Mouse (Mus musculus): Measurements from ENCODE around the gene Gm11444. TPM values are rescaled to one million over a fixed set of nuclear protein-coding genes. Genes with fewer than 3 reads are reported as not detected.

The Gm11444 gene
- polyA plus RNA-seq, 1 experiment from 2014 or later = not detected

DNA sequence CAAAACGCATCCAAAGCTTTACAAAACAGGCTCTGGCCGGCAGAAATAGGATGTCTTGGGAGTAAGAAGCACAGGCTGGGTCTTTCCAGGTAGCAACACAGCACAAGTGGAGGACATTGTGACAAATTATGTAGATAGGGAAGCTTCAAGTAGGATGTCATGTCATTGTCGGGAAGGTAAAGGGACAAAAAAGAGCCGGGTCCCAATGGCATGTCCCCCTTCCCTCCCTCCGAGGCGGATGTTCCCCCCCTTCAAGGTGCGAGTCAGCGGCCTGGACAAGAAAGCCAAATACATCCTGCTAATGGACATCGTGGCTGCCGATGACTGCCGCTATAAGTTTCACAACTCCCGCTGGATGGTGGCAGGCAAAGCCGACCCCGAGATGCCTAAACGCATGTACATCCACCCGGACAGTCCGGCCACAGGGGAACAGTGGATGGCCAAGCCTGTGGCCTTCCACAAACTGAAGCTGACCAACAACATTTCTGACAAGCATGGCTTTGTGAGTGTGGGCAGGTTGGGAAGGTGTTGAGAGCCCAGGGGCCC, 15.7 kb downstream of the Gm11444 start:
- 14% methylated on average over 17 of the region's 17 CpGs for WGBS
- H3K9ac ChIP-seq (ENCODE audit: low read depth, low read length) = peak overlapping the region; percentile 85

DNA sequence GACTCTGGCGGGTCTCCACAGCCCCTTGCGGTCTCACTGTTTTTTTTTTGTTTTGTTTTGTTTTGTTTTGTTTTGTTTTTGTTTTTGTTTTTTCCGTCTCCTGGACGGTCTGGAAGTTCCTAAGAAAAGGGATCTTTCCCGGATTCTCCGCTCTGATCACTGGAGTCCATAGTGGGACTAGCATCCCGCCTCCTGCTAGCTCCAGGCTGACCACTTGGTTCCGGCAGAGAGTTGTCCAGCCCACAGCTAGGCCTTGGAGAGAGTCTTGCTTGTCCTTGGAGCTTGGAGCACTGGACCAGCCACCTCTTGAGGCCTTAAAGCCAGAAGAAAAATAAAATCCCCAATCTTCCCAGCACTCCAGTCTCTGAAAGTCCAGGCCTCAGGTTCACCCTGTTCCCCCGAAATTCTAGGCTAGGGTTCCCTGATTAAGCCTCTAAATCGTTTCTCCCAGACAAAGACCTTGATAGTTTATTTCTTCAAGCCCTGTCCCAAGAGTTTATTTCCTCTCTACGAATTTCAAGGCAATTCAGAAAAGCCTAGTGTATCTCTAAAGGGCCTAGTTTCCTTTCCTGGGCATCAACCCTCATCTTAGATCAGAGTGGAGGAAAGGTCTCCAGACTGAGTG, 16.3 kb downstream of the Gm11444 start:
- peaks cover 22% of the 10 kb centered on the region; the same call in 1 of the 2 replicates for H3K36me3 ChIP-seq (ENCODE audit: insufficient read depth, low read length)

More for the DNA sequence above, 15.7 kb downstream of the Gm11444 start:
- Histone ChIP-seq H3K4me3 (replicated peaks; ENCODE audit: low read depth, low read length) (peak overlapping the region; percentile 65), H3K27ac (peak overlapping the region; percentile 96), H3K36me3 (ENCODE audit: insufficient read depth, low read length) (peaks cover 22% of the 10 kb centered on the region; the same call in 1 of the 2 replicates), H3K4me2 (ENCODE audit: low read length) (peak overlapping the region; percentile 72), H3K27me3 (ENCODE audit: insufficient read depth, low read length) (no peaks in the 10 kb centered on the region), H3K4me1 (replicated peaks; ENCODE audit: insufficient read depth, low read length) (peaks cover 18% of the 10 kb centered on the region), H3K9me3 (replicated peaks; ENCODE audit: low read length) (no peaks in the 10 kb centered on the region)
- DNase-seq (ENCODE audit: low spot score) (no peak), ATAC-seq (replicated peaks; ENCODE audit: low FRiP score, low read depth) (no peak)
- TF ChIP-seq CTCF (IDR thresholded peaks at IDR 0.05; ENCODE audit: low read depth) = no peak

DNA sequence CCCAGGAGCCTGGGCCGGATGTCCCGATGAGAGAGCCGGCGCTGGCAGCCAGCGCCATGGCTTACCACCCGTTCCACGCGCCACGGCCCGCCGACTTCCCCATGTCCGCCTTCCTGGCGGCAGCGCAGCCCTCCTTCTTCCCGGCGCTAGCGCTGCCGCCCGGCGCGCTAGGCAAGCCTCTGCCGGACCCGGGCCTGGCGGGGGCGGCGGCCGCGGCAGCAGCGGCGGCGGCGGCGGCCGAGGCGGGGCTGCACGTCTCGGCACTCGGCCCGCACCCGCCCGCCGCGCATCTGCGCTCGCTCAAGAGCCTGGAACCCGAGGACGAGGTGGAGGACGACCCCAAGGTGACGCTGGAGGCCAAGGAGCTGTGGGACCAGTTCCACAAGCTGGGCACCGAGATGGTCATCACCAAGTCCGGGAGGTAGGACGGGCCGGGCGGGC, 17.0 kb downstream of the Gm11444 start:
- TF ChIP-seq CTCF (IDR thresholded peaks at IDR 0.05; ENCODE audit: low read depth) = no peak
- Histone ChIP-seq H3K27me3 (ENCODE audit: insufficient read depth, low read length) (0 out of 2 replicates have a peak, but pooled peaks cover 7% of the 10 kb centered on the region), H3K4me1 (replicated peaks; ENCODE audit: insufficient read depth, low read length) (peaks cover 28% of the 10 kb centered on the region)

More for the DNA sequence above, 16.3 kb downstream of the Gm11444 start:
- peak overlapping the region; percentile 72 for H3K4me2 ChIP-seq (ENCODE audit: low read length)
- no peak for ATAC-seq (replicated peaks; ENCODE audit: low FRiP score, low read depth)
- 6% methylated on average over 11 of the region's 11 CpGs for WGBS
- DNase-seq (ENCODE audit: low spot score) = peak; percentile 50
- peak overlapping the region; percentile 65 for H3K4me3 ChIP-seq (replicated peaks; ENCODE audit: low read depth, low read length)
- TF ChIP-seq CTCF (IDR thresholded peaks at IDR 0.05; ENCODE audit: low read depth) = no peak
- peak overlapping the region; percentile 85 for H3K9ac ChIP-seq (ENCODE audit: low read depth, low read length)
- peak overlapping the region; percentile 96 for H3K27ac ChIP-seq
- H3K9me3 ChIP-seq (replicated peaks; ENCODE audit: low read length) = no peaks in the 10 kb centered on the region
- H3K27me3 ChIP-seq (ENCODE audit: insufficient read depth, low read length) = 0 out of 2 replicates have a peak, but pooled peaks cover 3% of the 10 kb centered on the region
- H3K4me1 ChIP-seq (replicated peaks; ENCODE audit: insufficient read depth, low read length) = peaks cover 23% of the 10 kb centered on the region

DNA sequence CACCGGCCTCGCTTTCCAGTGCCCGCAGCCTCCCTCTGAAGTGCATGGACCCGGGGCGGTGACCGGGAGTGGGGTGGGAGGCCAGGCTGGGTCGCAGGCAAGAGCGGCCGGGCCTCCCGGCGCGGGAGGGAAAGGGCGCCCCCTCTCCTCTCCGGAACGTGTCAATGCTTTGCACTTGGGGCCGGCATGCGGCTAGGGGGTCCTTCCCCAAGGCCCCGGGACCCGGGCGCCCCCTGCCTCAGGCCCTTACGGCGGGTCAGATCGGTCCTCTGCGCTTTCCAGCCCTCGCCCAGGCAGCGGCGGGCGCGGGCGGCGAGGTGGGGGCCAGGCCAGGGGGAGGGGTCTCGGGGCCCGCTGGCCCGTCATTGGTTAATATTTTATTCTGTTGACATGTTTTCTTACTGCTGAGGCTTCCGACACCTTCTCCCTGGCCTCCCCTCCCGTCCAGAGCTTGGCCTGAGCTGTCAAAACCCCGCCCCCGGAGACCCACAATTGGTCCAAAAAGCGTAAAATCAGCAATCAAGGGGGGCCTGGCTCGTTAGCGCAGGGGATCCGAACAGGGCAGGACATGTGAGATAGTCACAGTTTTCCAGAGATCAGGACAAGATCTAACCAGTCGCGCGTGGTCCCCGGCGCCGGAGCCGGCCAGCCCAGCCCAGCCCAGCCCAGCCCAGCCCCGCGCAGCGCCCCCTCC, 17.8 kb downstream of the Gm11444 start, which contains the start of gene Tbx2:
TSS of gene Tbx2 (plus strand) at position 321 of the 694 bp plus-strand sequence.
- WGBS = 1% methylated on average over 44 of the region's 52 CpGs
- Histone ChIP-seq H3K27ac (peak within 1 kb of the TSS; percentile 96), H3K36me3 (ENCODE audit: insufficient read depth, low read length) (peaks cover 14% of the 10 kb centered on the region; the same call in 1 of the 2 replicates), H3K4me2 (ENCODE audit: low read length) (peak within 1 kb of the TSS; percentile 72), H3K27me3 (ENCODE audit: insufficient read depth, low read length) (0 out of 2 replicates have a peak, but pooled peaks cover 7% of the 10 kb centered on the region), H3K4me1 (replicated peaks; ENCODE audit: insufficient read depth, low read length) (peaks cover 26% of the 10 kb centered on the region), H3K9me3 (replicated peaks; ENCODE audit: low read length) (no peaks in the 10 kb centered on the region), H3K4me3 (replicated peaks; ENCODE audit: low read depth, low read length) (peak within 1 kb of the TSS; percentile 65), H3K9ac (ENCODE audit: low read depth, low read length) (peak within 1 kb of the TSS; percentile 85)
- peak; percentile 96 for DNase-seq (ENCODE audit: low spot score)
- TF ChIP-seq CTCF (IDR thresholded peaks at IDR 0.05; ENCODE audit: low read depth) = peak; percentile 45; the same call in 1 of the 2 replicates
- ATAC-seq (replicated peaks; ENCODE audit: low FRiP score, low read depth) = peak; percentile 84

More for the DNA sequence above, 17.0 kb downstream of the Gm11444 start:
- Histone ChIP-seq H3K27ac (peak overlapping the region; percentile 96), H3K36me3 (ENCODE audit: insufficient read depth, low read length) (peaks cover 20% of the 10 kb centered on the region; the same call in 1 of the 2 replicates), H3K4me3 (replicated peaks; ENCODE audit: low read depth, low read length) (peak overlapping the region; percentile 65), H3K9ac (ENCODE audit: low read depth, low read length) (peak overlapping the region; percentile 85), H3K9me3 (replicated peaks; ENCODE audit: low read length) (no peaks in the 10 kb centered on the region), H3K4me2 (ENCODE audit: low read length) (peak overlapping the region; percentile 72)
- ATAC-seq (replicated peaks; ENCODE audit: low FRiP score, low read depth) = no peak
- WGBS = 1% methylated on average over 37 of the region's 54 CpGs
- DNase-seq (ENCODE audit: low spot score) = peak; percentile 32

DNA sequence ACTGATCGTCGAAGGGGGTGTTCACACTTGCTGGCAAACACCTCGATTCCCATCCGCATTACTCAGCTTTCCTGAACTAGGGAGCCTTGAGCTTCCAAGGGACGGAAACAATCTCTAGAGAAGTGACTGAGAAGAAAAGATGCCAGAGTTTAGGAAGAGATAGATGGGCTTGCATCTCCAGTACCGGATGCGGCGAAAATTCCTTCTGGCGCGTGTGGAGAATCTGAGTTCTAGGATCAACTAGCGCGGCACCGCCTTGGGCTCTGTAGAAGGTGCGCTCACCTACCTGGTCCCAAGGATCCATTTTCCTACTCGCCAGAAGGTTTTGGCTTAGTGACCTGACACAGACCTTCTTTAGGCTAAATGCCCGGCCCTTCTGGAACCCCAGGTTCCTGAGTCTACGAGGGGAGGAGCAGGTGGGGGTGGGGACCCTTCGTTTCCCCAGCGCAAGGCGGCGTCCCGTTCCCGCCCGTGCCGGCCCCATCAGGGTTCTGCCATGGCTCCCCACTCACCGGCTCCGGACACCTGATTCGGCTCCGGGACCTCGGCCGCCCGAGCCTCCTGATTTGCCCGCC, 18.4 kb downstream of the Gm11444 start:
- peak overlapping the region; percentile 65 for H3K4me3 ChIP-seq (replicated peaks; ENCODE audit: low read depth, low read length)
- H3K27ac ChIP-seq = peak overlapping the region; percentile 96
- ATAC-seq (replicated peaks; ENCODE audit: low FRiP score, low read depth) = no peak
- no peak for TF ChIP-seq CTCF (IDR thresholded peaks at IDR 0.05; ENCODE audit: low read depth)
- WGBS = 2% methylated on average over 33 of the region's 33 CpGs
- peaks cover 10% of the 10 kb centered on the region; the same call in 1 of the 2 replicates for H3K36me3 ChIP-seq (ENCODE audit: insufficient read depth, low read length)
- H3K4me1 ChIP-seq (replicated peaks; ENCODE audit: insufficient read depth, low read length) = peaks cover 32% of the 10 kb centered on the region
- H3K9me3 ChIP-seq (replicated peaks; ENCODE audit: low read length) = no peaks in the 10 kb centered on the region
- 0 out of 2 replicates have a peak, but pooled peaks cover 7% of the 10 kb centered on the region for H3K27me3 ChIP-seq (ENCODE audit: insufficient read depth, low read length)
- peak; percentile 66 for DNase-seq (ENCODE audit: low spot score)
- H3K9ac ChIP-seq (ENCODE audit: low read depth, low read length) = peak overlapping the region; percentile 85
- peak overlapping the region; percentile 72 for H3K4me2 ChIP-seq (ENCODE audit: low read length)

All from kidney, postnatal 0 days (tissue).